Mouse (Mus musculus) gastrocnemius, adult 2 months (tissue): ENCODE results near the gene Tmem144. TPM values are rescaled to one million over a fixed set of nuclear protein-coding genes. Genes with fewer than 3 reads are reported as not detected.
A peak's percentile ranks its signal among the peaks of the same experiment; 100 is the strongest.
"Not testable (repeated sequence)": the region's sequence is repeated elsewhere in the genome, so short reads cannot be mapped to it uniquely, and the experiment has no call there.

ENCODE experiments used
- DNase-seq: peaks from one replicate; pipeline ENCODE4 v3.0.0; 2022
- H3K27ac ChIP-seq: fragments of 200-600 bp; 2 replicates; pipeline ENCODE4 v1.8.1; 2022; ENCODE audit warnings: mild to moderate bottlenecking
- H3K4me3 ChIP-seq: fragments of 200-600 bp; 2 replicates; pipeline ENCODE4 v1.8.1; 2022; ENCODE audit warnings: mild to moderate bottlenecking, moderate library complexity
- CTCF ChIP-seq: fragments of 200-600 bp; IDR thresholded peaks from 2 replicates; pipeline ENCODE4 v1.8.1; 2022; ENCODE audit warnings: antibody characterized with exemption, mild to moderate bottlenecking, moderate library complexity
- intact Hi-C: fragments of 180-260 bp; cut with DNase I; formaldehyde crosslinking; loops from one replicate; pipeline ENCODE4 v1.15.1; 2025
- total RNA-seq, 2 experiments: library from RNA; stranded (reverse); gene quantifications; 2 replicates each; pipeline ENCODE4 v1.2.3; 2021

Gene Tmem144
- total RNA-seq, 2 experiments from 2014 or later: 0.74 to 2.7 TPM

GRCm38 (mm10) chr3:79813814-79814490 lies 38.6 kb downstream of the Tmem144 start:
- peak; percentile 73 for DNase-seq

GRCm38 (mm10) chr3:79812042-79812441 lies 40.5 kb downstream of the Tmem144 start:
- no peak for DNase-seq
- no peak for TF ChIP-seq CTCF
- no peak overlapping the region for H3K27ac ChIP-seq
- intact Hi-C loops: no loop called here
- no peak overlapping the region for H3K4me3 ChIP-seq

More at GRCm38 (mm10) chr3:79813814-79814490, 38.6 kb downstream of the Tmem144 start:
- peak; percentile 96 for TF ChIP-seq CTCF
- H3K4me3 ChIP-seq: no peak overlapping the region
- intact Hi-C loops: loop anchor here (1.0 kb wide), 1 partner anchor 149 kb away; no protein-coding TSS in a partner anchor
- no peak overlapping the region for H3K27ac ChIP-seq

- Histone ChIP-seq H3K27ac (no peak overlapping the region), H3K4me3 (no peak overlapping the region)
- TF ChIP-seq CTCF: peak; percentile 58
- intact Hi-C loops: no loop called here
- peak; percentile 17 for DNase-seq
These were observed 40.9 kb downstream of the Tmem144 start for GRCm38 (mm10) chr3:79811632-79812031.

DNA sequence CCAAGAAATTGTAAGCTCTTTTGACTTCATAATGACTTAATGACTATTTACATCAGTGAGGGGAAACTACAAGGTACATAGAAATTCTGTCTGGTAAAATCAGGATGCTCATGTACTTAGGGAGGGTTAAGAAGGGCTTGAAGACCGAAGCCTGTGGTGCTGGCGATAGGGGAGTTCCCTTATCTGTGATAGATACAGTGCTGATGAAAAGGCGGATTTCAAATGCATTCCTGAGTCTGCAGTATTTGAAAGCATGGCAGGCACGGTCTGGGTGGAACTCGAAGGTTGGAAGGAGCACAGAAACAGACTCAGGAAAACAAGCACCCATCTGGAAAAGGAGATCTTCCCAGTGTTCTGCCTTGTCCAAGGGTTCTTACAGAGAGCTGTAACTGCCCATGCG lies 42.0 kb downstream of the Tmem144 start:
- intact Hi-C loops: no loop called here
- no peak for DNase-seq
- no peak for TF ChIP-seq CTCF
- Histone ChIP-seq H3K4me3 (no peak overlapping the region), H3K27ac (no peak overlapping the region)

DNA sequence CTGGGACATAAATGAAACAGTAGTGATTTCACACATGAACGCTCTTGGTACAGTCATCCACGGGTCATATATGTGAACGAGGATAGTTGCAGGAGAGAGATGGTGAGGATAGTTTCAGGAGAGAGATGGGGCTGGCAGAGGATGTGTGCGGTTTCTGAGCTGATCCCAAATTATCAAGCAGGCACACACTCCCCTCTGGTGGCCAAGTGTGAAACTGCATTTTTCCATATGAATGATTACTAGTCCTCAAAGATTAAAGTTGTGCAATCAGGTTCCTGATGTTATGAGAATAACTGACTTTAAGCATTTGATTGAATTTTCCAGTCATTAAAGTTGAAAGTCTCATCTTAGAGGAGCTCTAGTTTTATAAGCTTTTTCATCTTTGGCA lies 43.4 kb downstream of the Tmem144 start:
- intact Hi-C loops: loop anchor here (1.0 to 10.0 kb wide), 3 partner anchors 64 to 144 kb away; no protein-coding TSS in a partner anchor
- Histone ChIP-seq H3K4me3 (no peak overlapping the region), H3K27ac (no peak overlapping the region)
- peak; percentile 82 for TF ChIP-seq CTCF
- DNase-seq: peak; percentile 47

DNA sequence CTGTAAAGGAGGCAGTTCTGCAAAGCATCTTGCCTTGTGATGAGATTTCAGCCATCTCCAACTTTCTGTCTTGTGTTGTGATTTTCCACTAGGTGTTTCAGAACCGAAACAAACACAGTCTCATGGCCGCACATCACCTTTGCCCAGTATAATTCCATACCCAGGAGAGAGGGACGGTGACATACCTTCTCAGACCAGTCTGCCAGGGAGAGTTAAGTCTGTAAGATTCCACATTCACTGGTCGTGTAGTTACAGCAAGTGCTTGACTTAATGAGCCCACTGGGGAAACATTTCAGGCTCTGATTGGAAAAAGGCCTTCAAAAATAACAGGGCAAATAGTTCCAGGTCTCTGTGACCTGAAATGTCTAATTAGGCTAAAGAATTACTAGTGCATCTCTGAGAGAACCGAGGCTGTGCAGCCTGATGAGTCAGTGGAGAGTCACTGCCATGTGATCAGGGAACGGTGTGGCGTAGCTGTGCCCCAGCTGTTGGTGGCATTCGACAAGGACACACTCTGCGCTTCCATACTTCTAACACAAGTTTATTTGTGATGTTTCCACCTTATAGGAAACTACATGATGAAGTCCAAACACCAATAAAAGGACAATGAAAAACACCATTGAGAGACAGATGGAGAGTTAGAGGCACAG lies 43.9 kb downstream of the Tmem144 start:
- TF ChIP-seq CTCF: no peak
- Histone ChIP-seq H3K4me3 (no peak overlapping the region), H3K27ac (no peak overlapping the region)
- DNase-seq: no peak
- intact Hi-C loops: loop anchor here (1.0 to 10.0 kb wide), 3 partner anchors 64 to 144 kb away; no protein-coding TSS in a partner anchor

- intact Hi-C loops: loop anchor here (10.0 kb wide), 1 partner anchor 56 kb away; no protein-coding TSS in a partner anchor
- H3K27ac ChIP-seq, H3K4me3 ChIP-seq, DNase-seq: not testable (repeated sequence)
These were observed 51.8 kb downstream of the Tmem144 start for GRCm38 (mm10) chr3:79800761-79801160.

DNA sequence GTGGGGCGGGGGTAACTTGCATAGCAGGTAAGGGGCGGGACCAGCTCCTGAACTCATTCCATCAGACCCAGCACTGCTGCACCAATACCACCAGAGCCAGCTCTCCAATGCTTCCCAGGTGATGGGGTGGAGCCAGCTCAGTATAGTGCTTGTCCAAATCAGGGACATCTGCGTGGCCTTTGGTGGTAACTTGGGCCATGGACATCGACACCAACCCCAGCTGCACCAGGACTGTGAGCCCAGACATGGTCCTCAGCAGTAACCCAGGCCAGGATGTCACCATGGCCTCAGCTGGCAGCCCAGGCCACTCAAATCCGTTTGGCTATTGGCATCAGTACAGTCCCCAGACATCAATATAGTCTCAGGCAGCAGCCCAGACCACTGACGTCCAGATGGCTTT lies 60.3 kb downstream of the Tmem144 start:
- no peak for TF ChIP-seq CTCF
- Histone ChIP-seq H3K27ac (peak overlapping the region; percentile 81), H3K4me3 (no peak overlapping the region)
- DNase-seq: peak; percentile 75
- intact Hi-C loops: no loop called here

- Histone ChIP-seq H3K4me3 (no peak overlapping the region), H3K27ac (peak overlapping the region; percentile 1; the same call in 1 of the 2 replicates)
- TF ChIP-seq CTCF: no peak
- DNase-seq: no peak
- intact Hi-C loops: no loop called here
These were observed 62.2 kb downstream of the Tmem144 start for GRCm38 (mm10) chr3:79790324-79790723.

DNA sequence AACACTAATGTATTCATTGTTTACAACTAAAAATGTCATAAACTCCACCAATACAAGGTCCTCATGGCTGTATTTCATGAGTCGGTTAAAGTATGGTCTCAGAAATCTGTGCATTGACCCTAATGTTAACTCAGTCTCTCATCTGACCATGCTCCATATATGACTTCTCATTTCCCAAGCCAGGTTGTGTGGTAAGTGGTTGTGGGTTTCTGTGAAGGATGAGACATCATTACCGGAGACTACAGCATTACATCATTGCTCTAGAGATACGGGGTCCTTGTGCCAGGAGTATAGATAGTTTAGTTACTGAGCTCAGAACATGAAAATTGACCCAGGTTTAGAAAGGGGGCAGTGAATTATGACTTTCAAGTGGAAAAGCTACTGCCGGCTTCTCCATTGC lies 63.0 kb downstream of the Tmem144 start:
- no peak overlapping the region for H3K27ac ChIP-seq
- intact Hi-C loops: no loop called here
- DNase-seq: no peak
- TF ChIP-seq CTCF: no peak
- H3K4me3 ChIP-seq: no peak overlapping the region

GRCm38 (mm10) chr3:79788959-79789358 lies 63.6 kb downstream of the Tmem144 start:
- no peak for TF ChIP-seq CTCF
- no peak overlapping the region for H3K4me3 ChIP-seq
- intact Hi-C loops: no loop called here
- DNase-seq: no peak
- no peak overlapping the region for H3K27ac ChIP-seq

DNA sequence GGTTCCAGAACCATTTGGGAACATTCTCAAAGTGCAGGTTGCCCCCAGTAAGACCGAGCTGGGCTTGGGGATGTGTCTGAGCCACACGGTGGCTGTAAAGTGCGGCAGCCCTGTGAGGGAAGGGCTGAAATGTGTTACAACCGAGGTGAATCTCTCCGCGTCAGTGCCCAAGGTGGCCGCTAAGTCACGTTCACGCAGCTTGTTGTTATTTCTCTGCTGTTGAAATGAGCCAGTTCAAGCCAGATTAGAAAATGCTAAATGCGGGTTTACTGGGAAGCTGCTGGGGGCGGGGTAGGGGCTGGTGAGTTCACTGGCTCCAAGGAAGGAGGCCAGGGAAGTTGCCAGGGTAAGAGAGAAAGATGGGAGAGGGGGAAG lies 68.2 kb downstream of the Tmem144 start:
- DNase-seq: peak; percentile 38
- Histone ChIP-seq H3K27ac (peak overlapping the region; percentile 88), H3K4me3 (peak overlapping the region; percentile 60)
- intact Hi-C loops: no loop called here
- no peak for TF ChIP-seq CTCF

GRCm38 (mm10) chr3:79783630-79784361 lies 68.8 kb downstream of the Tmem144 start:
- peak; percentile 39 for DNase-seq
- TF ChIP-seq CTCF: no peak
- intact Hi-C loops: no loop called here
- H3K4me3 ChIP-seq: peak overlapping the region; percentile 60
- H3K27ac ChIP-seq: peak overlapping the region; percentile 88
